Mouse (Mus musculus) spleen, embryonic (tissue): Measurements from ENCODE around the gene Snapc1.

ENCODE experiments used
- CTCF ChIA-PET: fragments of 350-600 bp; sonication (Branson Sonifier 250); formaldehyde crosslinking; loops from one replicate; lab custom pipeline; 2022; lab: Charles Lee

Gene Snapc1

GRCm38 (mm10) chr12:73964291-73965281, at the start of gene Snapc1:
Gene Snapc1, plus strand, starts transcription at chr12:73964481.
- CTCF ChIA-PET, result no interaction called here

DNA sequence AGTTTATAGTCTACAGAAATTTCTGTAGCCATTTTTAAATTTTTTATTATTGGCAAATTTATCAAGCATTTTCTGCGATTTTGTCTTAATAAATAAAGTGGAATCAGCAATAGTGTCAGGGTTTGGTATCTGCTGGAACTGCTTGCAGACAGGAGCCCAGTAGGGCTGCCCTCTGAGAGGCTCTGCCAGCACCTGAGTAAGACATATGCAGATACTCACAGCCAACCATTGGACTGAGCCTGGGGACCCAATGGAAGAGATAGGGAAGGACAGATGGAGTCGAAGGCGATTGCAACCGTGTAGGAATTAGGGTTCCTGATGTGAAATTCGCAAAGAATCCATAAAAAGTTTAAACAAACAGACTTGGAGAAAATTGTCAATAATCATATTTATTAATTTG, 45.8 kb upstream of the Snapc1 start:
- CTCF ChIA-PET, result no interaction called here

DNA sequence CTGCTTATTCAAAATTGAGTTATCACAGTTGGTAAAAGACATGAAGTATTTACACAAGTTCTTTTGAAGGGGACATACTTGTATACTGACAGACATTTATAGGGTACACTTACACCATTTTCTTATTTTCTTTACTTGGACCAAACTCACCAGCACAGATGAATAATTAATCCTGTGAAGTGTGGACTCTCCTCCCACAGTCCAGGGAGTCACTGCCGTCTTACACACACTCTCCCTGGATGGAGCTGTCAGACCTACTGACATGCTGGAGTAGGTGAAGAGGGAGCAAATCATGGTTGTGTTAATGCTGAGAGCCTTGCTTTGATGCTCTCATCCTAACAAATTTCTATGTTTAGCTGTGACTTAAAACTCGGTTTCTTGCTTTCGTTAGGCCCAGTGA, 34.0 kb upstream of the Snapc1 start:
- CTCF ChIA-PET, result no interaction called here

GRCm38 (mm10) chr12:73931274-73931673, 33.0 kb upstream of the Snapc1 start:
- CTCF ChIA-PET, result interaction anchor here (0.7 to 0.9 kb wide), 2 partner anchors 59 to 152 kb away, joined by 3 to 6 read pairs; no protein-coding TSS in a partner anchor

GRCm38 (mm10) chr12:73934528-73934927, 29.8 kb upstream of the Snapc1 start:
- CTCF ChIA-PET, result no interaction called here

GRCm38 (mm10) chr12:73937353-73937752, 26.9 kb upstream of the Snapc1 start, which contains the start of gene Gm49321:
Gene Gm49321, plus strand, starts transcription at chr12:73937653.
- CTCF ChIA-PET, result no interaction called here

GRCm38 (mm10) chr12:73939542-73939941, 24.7 kb upstream of the Snapc1 start:
- CTCF ChIA-PET, result no interaction called here

DNA sequence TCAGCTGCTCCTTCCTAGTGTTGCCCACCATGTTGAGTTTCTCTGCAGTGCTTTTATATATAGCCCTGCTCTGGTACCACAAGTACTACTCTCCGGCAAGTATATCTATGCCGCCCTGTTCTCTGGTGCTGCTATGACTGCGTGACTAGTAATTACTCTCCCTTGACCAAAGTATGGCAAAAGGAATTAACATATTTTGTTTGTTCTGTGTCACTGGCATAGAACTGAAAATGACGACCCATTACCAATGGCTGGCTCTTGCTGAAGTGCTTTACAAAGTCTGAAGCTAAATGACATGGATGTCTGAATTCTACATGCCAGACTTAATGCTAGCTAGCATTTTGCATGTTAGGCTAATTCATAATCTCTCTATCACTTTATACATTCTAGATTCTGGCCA, 15.9 kb upstream of the Snapc1 start:
- CTCF ChIA-PET, result no interaction called here

DNA sequence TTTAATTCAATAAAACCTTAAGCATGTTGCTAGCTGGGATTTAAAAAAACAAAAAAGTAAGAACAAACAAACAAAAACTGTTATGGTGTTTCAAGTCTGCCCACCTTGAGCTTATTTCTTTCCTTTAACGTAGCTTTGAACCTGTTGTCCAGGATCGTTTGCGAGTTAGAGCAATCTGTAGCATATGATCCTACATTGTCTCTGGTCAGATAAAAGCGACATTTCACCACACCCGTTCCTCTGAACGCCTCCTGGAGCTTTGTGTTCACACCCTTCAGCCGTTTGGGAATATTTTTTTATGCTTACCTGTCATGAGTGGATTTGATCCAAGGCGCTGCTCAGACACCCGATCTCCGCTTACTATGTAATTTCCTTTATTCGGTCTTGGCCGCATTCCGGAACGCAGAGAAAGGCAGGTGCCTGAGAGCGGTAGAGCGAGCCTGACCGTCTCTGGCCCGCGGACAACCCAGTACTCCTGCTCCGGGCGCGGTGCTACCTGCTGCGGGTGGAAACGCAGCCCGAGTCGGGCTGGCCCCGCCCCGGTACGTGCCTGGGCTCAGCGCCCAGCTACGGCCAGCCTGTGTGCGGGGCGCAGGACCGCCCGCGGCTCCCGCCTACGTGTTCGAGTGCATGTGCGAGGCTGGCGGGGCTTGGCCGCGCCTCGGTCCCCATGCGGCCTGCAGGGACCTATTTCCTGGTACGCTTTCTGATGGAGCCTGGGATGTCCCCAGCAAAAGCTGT, 14.8 kb upstream of the Snapc1 start:
- CTCF ChIA-PET, result no interaction called here

DNA sequence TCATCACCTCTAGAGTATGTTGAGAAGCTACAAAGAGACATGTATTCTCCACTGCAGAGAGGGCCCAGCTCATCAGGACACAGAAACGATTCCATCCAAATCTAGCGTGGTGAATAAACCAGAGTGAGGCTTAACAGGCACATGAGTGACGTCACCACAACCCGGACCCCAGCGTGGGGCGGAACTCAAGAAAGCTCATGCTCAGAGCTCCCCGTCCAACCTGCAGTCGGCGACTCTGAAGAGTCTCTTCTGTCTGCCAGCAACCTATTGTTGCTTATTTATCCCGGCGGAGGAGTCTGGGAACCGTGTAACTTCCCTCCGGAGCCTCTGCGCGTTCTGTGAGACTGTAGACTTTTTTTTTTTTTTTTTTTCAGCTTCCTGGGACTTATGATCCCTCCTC, 11.4 kb upstream of the Snapc1 start:
- CTCF ChIA-PET, result no interaction called here

- CTCF ChIA-PET, result interaction anchor here (0.6 kb wide), 1 partner anchor 1871 kb away, joined by 4 read pairs; no protein-coding TSS in a partner anchor
Observed at GRCm38 (mm10) chr12:73953420-73954186, 10.7 kb upstream of the Snapc1 start.

DNA sequence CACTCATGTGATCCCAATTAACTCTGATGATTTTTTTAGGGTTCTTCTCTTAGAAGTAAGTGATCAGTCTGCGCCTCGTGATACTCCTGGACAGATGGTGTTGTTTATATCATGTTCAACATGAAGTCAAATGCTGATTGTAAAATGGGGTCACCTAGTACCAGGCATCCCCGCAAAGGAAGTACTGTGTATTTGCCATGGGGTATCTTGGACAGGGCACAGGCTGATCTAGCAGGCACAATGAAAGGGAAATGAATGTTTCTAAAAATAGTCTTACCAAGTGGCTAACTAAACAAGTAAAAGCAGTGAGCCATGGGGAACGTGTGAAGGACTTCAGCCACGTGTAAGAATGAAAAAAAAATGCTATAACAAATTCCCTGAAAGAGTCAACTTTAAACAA, 9.5 kb upstream of the Snapc1 start:
- CTCF ChIA-PET, result no interaction called here

DNA sequence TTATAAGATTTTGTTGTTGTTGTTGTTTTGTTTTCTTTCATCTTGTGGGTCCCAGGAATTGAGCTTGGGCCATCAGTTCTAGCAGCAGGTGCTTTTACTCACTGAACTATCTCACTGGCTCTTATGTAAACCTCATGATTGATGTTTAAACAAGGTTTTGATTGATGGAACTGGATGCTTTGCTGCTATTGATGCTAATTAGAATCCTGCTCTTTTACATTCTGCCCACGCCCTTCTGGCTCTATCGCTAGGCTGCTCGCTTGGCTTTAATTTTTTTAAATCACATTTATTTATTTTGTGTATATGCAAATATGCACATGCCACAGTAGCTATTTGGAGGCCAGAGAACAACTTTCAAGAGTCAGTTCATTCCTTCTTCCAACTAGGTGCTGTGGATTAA, 6.6 kb upstream of the Snapc1 start:
- CTCF ChIA-PET, result no interaction called here

DNA sequence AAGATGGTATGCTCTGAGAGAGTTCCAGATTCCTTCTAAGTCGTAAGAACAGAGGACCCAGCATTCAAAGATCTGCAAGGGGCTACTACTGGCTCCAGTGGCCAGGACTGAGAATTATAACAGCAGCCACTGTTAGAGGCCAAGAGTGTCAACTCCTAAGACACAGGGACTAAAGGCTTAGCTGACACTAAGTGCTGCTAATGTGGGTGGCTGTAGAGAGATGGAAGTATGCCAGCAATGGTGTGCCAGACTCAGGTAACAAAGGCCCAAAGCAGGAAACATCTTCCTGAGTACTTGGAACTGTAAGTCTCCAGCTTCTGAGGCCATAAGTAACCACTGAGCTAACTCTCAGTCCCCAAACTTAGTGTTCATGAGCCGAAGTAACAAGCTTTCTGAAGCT, 5.5 kb upstream of the Snapc1 start:
- CTCF ChIA-PET, result no interaction called here

DNA sequence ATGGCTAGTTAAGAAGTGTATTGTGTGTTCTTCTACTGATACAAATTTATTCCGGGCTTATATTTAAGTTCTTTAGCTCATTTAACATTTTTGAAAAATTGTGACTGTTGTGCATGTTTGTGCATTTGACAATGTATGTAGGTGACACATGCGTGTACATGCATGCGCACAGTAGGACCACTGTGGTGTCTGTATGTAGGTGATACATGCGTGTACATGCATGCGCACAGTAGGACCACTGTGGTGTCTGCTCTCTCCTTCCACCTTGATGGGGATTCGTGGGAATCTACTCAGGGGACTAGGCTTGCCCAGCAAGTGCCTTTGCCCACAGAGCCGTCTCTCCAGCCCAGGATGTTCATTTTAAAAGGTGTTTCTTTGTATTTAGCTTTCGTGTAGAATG, 4.9 kb downstream of the Snapc1 start:
- CTCF ChIA-PET, result no interaction called here

DNA sequence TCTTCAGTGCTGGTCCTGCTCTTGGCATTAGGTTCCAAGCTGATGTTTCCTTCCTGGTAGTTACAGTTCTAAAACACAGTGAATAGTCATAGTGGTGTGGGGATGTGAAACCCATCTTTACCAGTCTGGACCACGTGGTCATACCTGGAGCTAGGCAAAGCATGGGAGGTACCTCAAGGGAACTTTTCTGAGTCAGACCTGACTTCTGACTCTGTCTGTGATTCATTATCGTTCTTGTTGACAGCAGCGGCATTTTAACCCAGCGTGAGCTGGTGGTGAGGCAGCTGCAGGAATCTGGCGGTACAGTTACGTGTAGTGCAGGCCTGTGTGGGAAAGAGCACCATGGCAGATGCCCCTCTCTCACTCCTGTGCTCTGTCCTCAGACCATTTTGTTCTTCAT, 10.3 kb downstream of the Snapc1 start:
- CTCF ChIA-PET, result no interaction called here

GRCm38 (mm10) chr12:73978144-73978543, 13.9 kb downstream of the Snapc1 start:
- CTCF ChIA-PET, result no interaction called here

DNA sequence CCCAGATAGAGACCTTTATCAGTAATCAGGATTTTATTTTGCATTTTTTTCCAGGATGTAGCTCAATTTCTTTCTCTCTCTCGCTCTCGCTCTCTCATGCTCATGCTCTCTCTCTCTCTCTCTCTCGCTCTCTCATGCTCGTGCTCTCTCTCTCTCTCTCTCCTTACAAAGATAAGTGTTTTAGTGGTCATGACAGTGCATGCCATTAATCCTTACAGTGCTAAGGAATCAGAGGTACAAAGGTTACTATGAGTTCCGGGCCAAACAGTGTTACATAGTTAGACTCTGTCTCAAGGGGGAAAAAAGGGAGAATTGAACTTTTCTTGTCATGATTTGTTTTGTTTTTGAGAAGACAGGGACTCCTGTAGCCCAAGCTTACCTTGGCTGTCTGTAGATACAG, 15.4 kb downstream of the Snapc1 start:
- CTCF ChIA-PET, result no interaction called here

- CTCF ChIA-PET, result no interaction called here
Observed at GRCm38 (mm10) chr12:73982533-73982932, 18.3 kb downstream of the Snapc1 start.

GRCm38 (mm10) chr12:73986299-73986698, 22.0 kb downstream of the Snapc1 start:
- CTCF ChIA-PET, result no interaction called here

DNA sequence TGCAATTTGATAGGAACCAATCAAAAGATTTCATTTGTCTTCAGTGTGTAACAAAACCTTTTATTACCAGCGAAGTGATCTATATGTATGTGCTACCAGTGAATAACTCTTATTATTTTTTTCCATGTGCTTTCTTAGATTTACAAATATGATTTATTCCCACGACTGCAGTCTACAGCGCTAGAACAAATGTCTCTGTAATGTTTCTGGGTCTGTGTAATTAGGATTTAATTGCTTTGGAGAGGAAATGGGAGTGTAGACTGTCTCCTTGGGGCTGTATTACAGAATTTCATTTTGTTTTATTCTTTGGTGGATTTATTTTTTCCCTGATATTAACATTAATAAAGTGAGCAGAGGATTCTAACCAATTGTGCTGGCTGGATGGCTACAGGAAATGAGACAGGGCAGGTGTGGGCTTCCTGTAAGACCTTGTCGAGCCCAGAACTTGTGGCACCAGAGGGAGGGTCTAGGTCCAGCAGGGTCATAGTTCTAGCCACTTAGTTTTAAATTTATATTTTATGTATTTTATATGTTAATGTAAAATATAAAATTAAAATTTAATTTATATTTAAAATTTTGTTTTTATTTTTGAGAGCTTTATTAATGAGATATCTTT, 24.2 kb downstream of the Snapc1 start:
- CTCF ChIA-PET, result interaction anchor here (0.6 kb wide), 1 partner anchor 18 kb away, joined by 3 read pairs; no protein-coding TSS in a partner anchor
